Mouse (Mus musculus): ENCODE results near the gene Gm20696. TPM values are rescaled to one million over a fixed set of nuclear protein-coding genes. Genes with fewer than 3 reads are reported as not detected.

Gm20696 gene
- polyA plus RNA-seq, 1 experiment = 0.24 TPM

GRCm38 (mm10) chr6:99502727-99503126 lies 163.9 kb downstream of the Gm20696 start:
- Histone ChIP-seq H3K36me3 (ENCODE audit: control insufficient read depth, insufficient read depth, low read length, poor library complexity, severe bottlenecking) (no peaks in the 10 kb centered on the region), H3K9me3 (replicated peaks; ENCODE audit: control insufficient read depth, insufficient read depth, low read length, poor library complexity, severe bottlenecking) (no peaks in the 10 kb centered on the region), H3K27me3 (ENCODE audit: control insufficient read depth, insufficient read depth, low read length, poor library complexity, severe bottlenecking) (no peaks in the 10 kb centered on the region), H3K4me1 (ENCODE audit: control insufficient read depth, insufficient read depth, low read length) (no peaks in the 10 kb centered on the region), H3K27ac (ENCODE audit: insufficient read depth, low read length) (no peak overlapping the region), H3K9ac (ENCODE audit: low read depth, poor library complexity, severe bottlenecking) (no peak overlapping the region), H3K4me3 (ENCODE audit: low read depth, low read length) (no peak overlapping the region)
- TF ChIP-seq POLR2A (IDR thresholded peaks at IDR 0.05; ENCODE audit: insufficient read depth, low read length) = no peak
- no peak for TF ChIP-seq EP300 (IDR thresholded peaks at IDR 0.05; ENCODE audit: insufficient read depth, low read depth, low read length)
- TF ChIP-seq CTCF (IDR thresholded peaks at IDR 0.05; ENCODE audit: low read depth, low read length) = no peak

GRCm38 (mm10) chr6:99502314-99502713 lies 164.3 kb downstream of the Gm20696 start:
- Histone ChIP-seq H3K4me3 (ENCODE audit: low read depth, low read length) (no peak overlapping the region), H3K9ac (ENCODE audit: low read depth, poor library complexity, severe bottlenecking) (no peak overlapping the region), H3K36me3 (ENCODE audit: control insufficient read depth, insufficient read depth, low read length, poor library complexity, severe bottlenecking) (no peaks in the 10 kb centered on the region), H3K9me3 (replicated peaks; ENCODE audit: control insufficient read depth, insufficient read depth, low read length, poor library complexity, severe bottlenecking) (no peaks in the 10 kb centered on the region), H3K27ac (ENCODE audit: insufficient read depth, low read length) (no peak overlapping the region), H3K4me1 (ENCODE audit: control insufficient read depth, insufficient read depth, low read length) (no peaks in the 10 kb centered on the region), H3K27me3 (ENCODE audit: control insufficient read depth, insufficient read depth, low read length, poor library complexity, severe bottlenecking) (no peaks in the 10 kb centered on the region)
- TF ChIP-seq POLR2A (IDR thresholded peaks at IDR 0.05; ENCODE audit: insufficient read depth, low read length) = no peak
- TF ChIP-seq EP300 (IDR thresholded peaks at IDR 0.05; ENCODE audit: insufficient read depth, low read depth, low read length) = no peak
- TF ChIP-seq CTCF (IDR thresholded peaks at IDR 0.05; ENCODE audit: low read depth, low read length) = no peak

GRCm38 (mm10) chr6:99500570-99501270 lies 165.9 kb downstream of the Gm20696 start:
- no peak for TF ChIP-seq EP300 (IDR thresholded peaks at IDR 0.05; ENCODE audit: insufficient read depth, low read depth, low read length)

GRCm38 (mm10) chr6:99498082-99498481 lies 168.5 kb downstream of the Gm20696 start:
- Histone ChIP-seq H3K36me3 (ENCODE audit: control insufficient read depth, insufficient read depth, low read length, poor library complexity, severe bottlenecking) (no peaks in the 10 kb centered on the region), H3K4me1 (ENCODE audit: control insufficient read depth, insufficient read depth, low read length) (no peaks in the 10 kb centered on the region), H3K27ac (ENCODE audit: insufficient read depth, low read length) (no peak overlapping the region), H3K9ac (ENCODE audit: low read depth, poor library complexity, severe bottlenecking) (no peak overlapping the region), H3K27me3 (ENCODE audit: control insufficient read depth, insufficient read depth, low read length, poor library complexity, severe bottlenecking) (no peaks in the 10 kb centered on the region), H3K4me3 (ENCODE audit: low read depth, low read length) (no peak overlapping the region), H3K9me3 (replicated peaks; ENCODE audit: control insufficient read depth, insufficient read depth, low read length, poor library complexity, severe bottlenecking) (no peaks in the 10 kb centered on the region)
- no peak for TF ChIP-seq POLR2A (IDR thresholded peaks at IDR 0.05; ENCODE audit: insufficient read depth, low read length)

More at GRCm38 (mm10) chr6:99500570-99501270, 165.9 kb downstream of the Gm20696 start:
- Histone ChIP-seq H3K27ac (ENCODE audit: insufficient read depth, low read length) (no peak overlapping the region), H3K9me3 (replicated peaks; ENCODE audit: control insufficient read depth, insufficient read depth, low read length, poor library complexity, severe bottlenecking) (no peaks in the 10 kb centered on the region), H3K4me3 (ENCODE audit: low read depth, low read length) (no peak overlapping the region), H3K36me3 (ENCODE audit: control insufficient read depth, insufficient read depth, low read length, poor library complexity, severe bottlenecking) (no peaks in the 10 kb centered on the region), H3K27me3 (ENCODE audit: control insufficient read depth, insufficient read depth, low read length, poor library complexity, severe bottlenecking) (no peaks in the 10 kb centered on the region), H3K9ac (ENCODE audit: low read depth, poor library complexity, severe bottlenecking) (no peak overlapping the region), H3K4me1 (ENCODE audit: control insufficient read depth, insufficient read depth, low read length) (no peaks in the 10 kb centered on the region)

- TF ChIP-seq CTCF (IDR thresholded peaks at IDR 0.05; ENCODE audit: low read depth, low read length) (no peak), EP300 (IDR thresholded peaks at IDR 0.05; ENCODE audit: insufficient read depth, low read depth, low read length) (no peak), POLR2A (IDR thresholded peaks at IDR 0.05; ENCODE audit: insufficient read depth, low read length) (no peak)
- Histone ChIP-seq H3K4me1 (ENCODE audit: control insufficient read depth, insufficient read depth, low read length) (no peaks in the 10 kb centered on the region), H3K9me3 (replicated peaks; ENCODE audit: control insufficient read depth, insufficient read depth, low read length, poor library complexity, severe bottlenecking) (no peaks in the 10 kb centered on the region), H3K9ac (ENCODE audit: low read depth, poor library complexity, severe bottlenecking) (no peak overlapping the region), H3K27ac (ENCODE audit: insufficient read depth, low read length) (no peak overlapping the region), H3K4me3 (ENCODE audit: low read depth, low read length) (no peak overlapping the region), H3K27me3 (ENCODE audit: control insufficient read depth, insufficient read depth, low read length, poor library complexity, severe bottlenecking) (no peaks in the 10 kb centered on the region), H3K36me3 (ENCODE audit: control insufficient read depth, insufficient read depth, low read length, poor library complexity, severe bottlenecking) (no peaks in the 10 kb centered on the region)
Observed at GRCm38 (mm10) chr6:99496114-99496513, 170.5 kb downstream of the Gm20696 start.

- TF ChIP-seq EP300 (IDR thresholded peaks at IDR 0.05; ENCODE audit: insufficient read depth, low read depth, low read length) (no peak), POLR2A (IDR thresholded peaks at IDR 0.05; ENCODE audit: insufficient read depth, low read length) (no peak), CTCF (IDR thresholded peaks at IDR 0.05; ENCODE audit: low read depth, low read length) (no peak)
- no peaks in the 10 kb centered on the region for H3K27me3 ChIP-seq (ENCODE audit: control insufficient read depth, insufficient read depth, low read length, poor library complexity, severe bottlenecking)
- no peak overlapping the region for H3K27ac ChIP-seq (ENCODE audit: insufficient read depth, low read length)
- no peaks in the 10 kb centered on the region for H3K9me3 ChIP-seq (replicated peaks; ENCODE audit: control insufficient read depth, insufficient read depth, low read length, poor library complexity, severe bottlenecking)
- no peak overlapping the region for H3K4me3 ChIP-seq (ENCODE audit: low read depth, low read length)
- no peak overlapping the region for H3K9ac ChIP-seq (ENCODE audit: low read depth, poor library complexity, severe bottlenecking)
- H3K36me3 ChIP-seq (ENCODE audit: control insufficient read depth, insufficient read depth, low read length, poor library complexity, severe bottlenecking) = no peaks in the 10 kb centered on the region
- H3K4me1 ChIP-seq (ENCODE audit: control insufficient read depth, insufficient read depth, low read length) = no peaks in the 10 kb centered on the region
Observed at GRCm38 (mm10) chr6:99492937-99493336, 173.7 kb downstream of the Gm20696 start.

All from ES-Bruce4 (cell line).